Mouse (Mus musculus): ENCODE measurements around the gene Fgf7. TPM values are rescaled to one million over a fixed set of nuclear protein-coding genes. Genes with fewer than 3 reads are reported as not detected.

Gene Fgf7
- polyA plus RNA-seq, 1 experiment = 1.1 TPM

GRCm38 (mm10) chr2:126084326-126084725 is 49.9 kb downstream of the Fgf7 start:
- no peak for TF ChIP-seq POLR2A (IDR thresholded peaks at IDR 0.05; ENCODE audit: borderline replicate concordance, low read depth, low read length)
- TF ChIP-seq CTCF (IDR thresholded peaks at IDR 0.05; ENCODE audit: low read depth, low read length) = no peak
- Histone ChIP-seq H3K27ac (ENCODE audit: insufficient read depth, low read depth, low read length) (no peak overlapping the region), H3K4me1 (ENCODE audit: control insufficient read depth, insufficient read depth, low read length) (no peaks in the 10 kb centered on the region), H3K4me3 (ENCODE audit: insufficient read depth, low read length) (no peak overlapping the region)

- no peaks in the 10 kb centered on the region for H3K4me1 ChIP-seq (ENCODE audit: control insufficient read depth, insufficient read depth, low read length)
- no peak overlapping the region for H3K27ac ChIP-seq (ENCODE audit: insufficient read depth, low read depth, low read length)
- TF ChIP-seq POLR2A (IDR thresholded peaks at IDR 0.05; ENCODE audit: borderline replicate concordance, low read depth, low read length) = no peak
- no peak overlapping the region for H3K4me3 ChIP-seq (ENCODE audit: insufficient read depth, low read length)
Observed at GRCm38 (mm10) chr2:126086187-126086586, 51.7 kb downstream of the Fgf7 start.

GRCm38 (mm10) chr2:126090432-126090831 is 56.0 kb downstream of the Fgf7 start:
- Histone ChIP-seq H3K4me3 (ENCODE audit: insufficient read depth, low read length) (no peak overlapping the region), H3K4me1 (ENCODE audit: control insufficient read depth, insufficient read depth, low read length) (no peaks in the 10 kb centered on the region), H3K27ac (ENCODE audit: insufficient read depth, low read depth, low read length) (no peak overlapping the region)
- TF ChIP-seq POLR2A (IDR thresholded peaks at IDR 0.05; ENCODE audit: borderline replicate concordance, low read depth, low read length) (no peak), CTCF (IDR thresholded peaks at IDR 0.05; ENCODE audit: low read depth, low read length) (no peak)

GRCm38 (mm10) chr2:126094616-126095015 is 60.2 kb downstream of the Fgf7 start:
- Histone ChIP-seq H3K4me1 (ENCODE audit: control insufficient read depth, insufficient read depth, low read length) (no peaks in the 10 kb centered on the region), H3K27ac (ENCODE audit: insufficient read depth, low read depth, low read length) (no peak overlapping the region), H3K4me3 (ENCODE audit: insufficient read depth, low read length) (no peak overlapping the region)
- no peak for TF ChIP-seq POLR2A (IDR thresholded peaks at IDR 0.05; ENCODE audit: borderline replicate concordance, low read depth, low read length)
- no peak for TF ChIP-seq CTCF (IDR thresholded peaks at IDR 0.05; ENCODE audit: low read depth, low read length)

Other genes starting within 250 kb of the Fgf7 start
- 62.4 and 68.7 TPM in 2 replicates for gene Galk2, start 175.5 kb upstream of the Fgf7 start, polyA plus RNA-seq (2012; ENCODE audit: insufficient read depth, insufficient read length, missing spikeins)
- gene Cops2, start 175.5 kb upstream of the Fgf7 start, polyA plus RNA-seq (2012; ENCODE audit: insufficient read depth, insufficient read length, missing spikeins) = 79.6 and 91.4 TPM in 2 replicates
- not detected in 2 replicates for gene Fam227b, start 117.3 kb downstream of the Fgf7 start, polyA plus RNA-seq (2012; ENCODE audit: insufficient read depth, insufficient read length, missing spikeins)
- 7.0 TPM in 2 replicates for gene Dtwd1, start 117.5 kb downstream of the Fgf7 start, polyA plus RNA-seq (2012; ENCODE audit: insufficient read depth, insufficient read length, missing spikeins)
- not detected in 2 replicates for gene Gm17555, start 180.4 kb downstream of the Fgf7 start, polyA plus RNA-seq (2012; ENCODE audit: insufficient read depth, insufficient read length, missing spikeins)

Data from bone marrow macrophage, adult 2 months (primary cell).